Mouse (Mus musculus) bone marrow, adult 2 months (tissue): ENCODE data around the gene Bcdin3d. TPM values are rescaled to one million over a fixed set of nuclear protein-coding genes. Genes with fewer than 3 reads are reported as not detected.

Experiments
- H3K27ac ChIP-seq: fragments of 200-500 bp; 2 replicates; pipeline ENCODE4 v1.5.1; 2012; ENCODE audit warnings: low read depth, mild to moderate bottlenecking, control low read depth, inconsistent platforms, low read length; ENCODE audit not compliant: control insufficient read depth, poor library complexity, insufficient read depth
- H3K4me1 ChIP-seq: fragments of 200-500 bp; 2 replicates; pipeline ENCODE4 v1.6.1; 2011; ENCODE audit warnings: low read length; ENCODE audit not compliant: control insufficient read depth, insufficient read depth
- H3K4me3 ChIP-seq: fragments of 200-500 bp; replicated peaks from 2 replicates; pipeline ENCODE3; 2011; ENCODE audit warnings: mild to moderate bottlenecking, low read depth, low read length, control low read depth; ENCODE audit not compliant: control insufficient read depth
- CTCF ChIP-seq: fragments of 200-500 bp; IDR thresholded peaks from 2 replicates; pipeline ENCODE4 v1.5.1; 2011; ENCODE audit warnings: low read length, control low read depth; ENCODE audit not compliant: control insufficient read depth, insufficient read depth
- POLR2A ChIP-seq: fragments of 200-500 bp; IDR thresholded peaks from 2 replicates; pipeline ENCODE4 v1.6.1; 2011; ENCODE audit warnings: low read depth, mild to moderate bottlenecking, control low read depth, low read length, borderline replicate concordance; ENCODE audit not compliant: control insufficient read depth
- WGBS: fragments of 180-500 bp; shearing (Covaris S2); methylation state at CpG from one replicate; pipeline ENCODE4 v1.1.7; 2018; 5-methylcytosine and 5-hydroxymethylcytosine counted together
- polyA plus RNA-seq: library from polyadenylated mRNA; stranded (reverse); fragments of >200 nt; gene quantifications from 2 replicates; pipeline ENCODE4 v1.2.4, GENCODE M21; 2011; ENCODE audit warnings: low replicate concordance; ENCODE audit not compliant: missing spikeins, insufficient read depth, insufficient read length

The Bcdin3d gene
- polyA plus RNA-seq, 1 experiment, result 13.4 TPM

- H3K4me1 ChIP-seq, result peaks cover 2% of the 10 kb centered on the region; the same call in 1 of the 2 replicates
- H3K4me3 ChIP-seq, result no peak overlapping the region
- H3K27ac ChIP-seq, result no peak overlapping the region
- 76% methylated on average over 5 of the region's 5 CpGs for WGBS
- TF ChIP-seq CTCF (no peak), POLR2A (no peak)
Measured at GRCm38 (mm10) chr15:99503256-99503655, 28.7 kb upstream of the Bcdin3d start.

- H3K4me1 ChIP-seq, result peaks cover 2% of the 10 kb centered on the region; the same call in 1 of the 2 replicates
- no peak overlapping the region for H3K4me3 ChIP-seq
- H3K27ac ChIP-seq, result no peak overlapping the region
- no peak for TF ChIP-seq POLR2A
- TF ChIP-seq CTCF, result no peak
- WGBS, result 80% methylated on average over 12 of the region's 12 CpGs
Measured at GRCm38 (mm10) chr15:99502311-99502831, 27.8 kb upstream of the Bcdin3d start.

GRCm38 (mm10) chr15:99501292-99502260, 27.0 kb upstream of the Bcdin3d start:
- Histone ChIP-seq H3K27ac (peak overlapping the region; percentile 46), H3K4me3 (no peak overlapping the region), H3K4me1 (peaks cover 2% of the 10 kb centered on the region; the same call in 1 of the 2 replicates)
- no peak for TF ChIP-seq CTCF
- no peak for TF ChIP-seq POLR2A
- 86% methylated on average over 20 of the region's 20 CpGs for WGBS

GRCm38 (mm10) chr15:99500320-99500719, 25.8 kb upstream of the Bcdin3d start:
- Histone ChIP-seq H3K4me3 (no peak overlapping the region), H3K4me1 (peaks cover 2% of the 10 kb centered on the region; the same call in 1 of the 2 replicates), H3K27ac (peak overlapping the region; percentile 49; the same call in 1 of the 2 replicates)
- WGBS, result 28% methylated on average over 5 of the region's 5 CpGs
- TF ChIP-seq CTCF (no peak), POLR2A (no peak)

- H3K4me1 ChIP-seq, result peaks cover 2% of the 10 kb centered on the region; the same call in 1 of the 2 replicates
- H3K27ac ChIP-seq, result peak overlapping the region; percentile 49
- TF ChIP-seq POLR2A, result no peak
- TF ChIP-seq CTCF, result no peak
- no peak overlapping the region for H3K4me3 ChIP-seq
- WGBS, result 49% methylated on average over 6 of the region's 6 CpGs
Measured at GRCm38 (mm10) chr15:99499726-99500125, 25.2 kb upstream of the Bcdin3d start.

- Histone ChIP-seq H3K4me3 (no peak overlapping the region), H3K4me1 (peaks cover 2% of the 10 kb centered on the region; the same call in 1 of the 2 replicates), H3K27ac (peak overlapping the region; percentile 84)
- 53% methylated on average over 4 of the region's 4 CpGs for WGBS
- TF ChIP-seq CTCF (no peak), POLR2A (0 out of 2 replicates have a peak, but pooled peaks have one; percentile 10)
Measured at GRCm38 (mm10) chr15:99498781-99499180, 24.3 kb upstream of the Bcdin3d start.

GRCm38 (mm10) chr15:99498356-99498755, 23.8 kb upstream of the Bcdin3d start:
- Histone ChIP-seq H3K4me1 (peaks cover 2% of the 10 kb centered on the region; the same call in 1 of the 2 replicates), H3K27ac (peak overlapping the region; percentile 84), H3K4me3 (peak overlapping the region; percentile 2)
- 38% methylated on average over 4 of the region's 4 CpGs for WGBS
- TF ChIP-seq CTCF, result no peak
- TF ChIP-seq POLR2A, result no peak

GRCm38 (mm10) chr15:99497527-99498242, 23.2 kb upstream of the Bcdin3d start:
- TF ChIP-seq POLR2A (no peak), CTCF (no peak)
- 28% methylated on average over 12 of the region's 12 CpGs for WGBS
- Histone ChIP-seq H3K4me3 (peak overlapping the region; percentile 1), H3K27ac (peak overlapping the region; percentile 84), H3K4me1 (peaks cover 2% of the 10 kb centered on the region; the same call in 1 of the 2 replicates)
